9 mouse cellular contexts compared by ENCODE assay signal in the genomic region with DNA sequence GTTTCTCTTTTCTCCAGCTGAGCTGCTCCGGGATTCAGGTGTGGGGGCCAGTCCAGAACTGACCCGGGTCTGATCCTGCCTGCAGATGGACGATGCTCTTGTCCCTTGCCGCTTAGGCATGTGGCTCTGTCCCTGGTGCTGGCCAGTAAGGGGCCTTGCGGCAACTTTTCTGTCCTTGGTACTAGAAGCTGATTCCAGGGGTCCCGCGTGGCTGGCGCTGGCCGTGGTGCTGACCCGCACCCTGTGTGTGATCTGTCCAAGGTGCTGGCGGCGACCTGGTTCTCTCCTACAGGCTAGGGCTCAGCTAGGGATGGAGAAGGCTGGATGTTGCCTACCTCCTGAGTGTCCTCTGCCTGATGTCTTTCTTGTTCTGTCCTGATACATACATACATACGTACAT. TPM values are rescaled to one million over a fixed set of nuclear protein-coding genes. Genes with fewer than 3 reads are reported as not detected.
A peak's percentile ranks its signal among the peaks of the same experiment; 100 is the strongest.
DNase-seq lines count a peak whose midpoint lies in the region; ATAC-seq and TF ChIP-seq lines count a peak whose summit lies in the region.
"Had no signal": no experiment of that assay in that cellular context is flagged by ENCODE, and none has a peak within 500 bp of the region (broad histone marks: within the 10 kb centered on the region; RNA-seq: fewer than 3 reads in every experiment).

No protein-coding gene starts in this region.

- H3K4me3 ChIP-seq in heart, embryonic 12.5 days = no peak overlapping the region
- no peak overlapping the region for H3K4me3 ChIP-seq in MEL (ENCODE audit: control insufficient read depth in 1 of 2, insufficient read depth in 1 of 2, low read depth in 2 of 2, low read length in 2 of 2)
- H3K4me3 ChIP-seq in liver, postnatal 0 days (ENCODE audit: low read depth, low read length) = no peak overlapping the region
- H3K4me3 ChIP-seq: heart, embryonic 13.5 days had no signal

- H3K4me1 ChIP-seq in heart, embryonic 12.5 days (replicated peaks) = no peaks in the 10 kb centered on the region
- peaks cover 4 to 5% of the 10 kb centered on the region in 2 experiments for H3K4me1 ChIP-seq in MEL (ENCODE audit: control insufficient read depth in 1 of 2, insufficient read depth in 2 of 2, low read length in 2 of 2)
- no peaks in the 10 kb centered on the region for H3K4me1 ChIP-seq in liver, postnatal 0 days (ENCODE audit: insufficient read depth)
- H3K4me1 ChIP-seq: heart, embryonic 13.5 days had no signal

- no peaks in the 10 kb centered on the region for H3K27me3 ChIP-seq in heart, embryonic 12.5 days (replicated peaks)
- H3K27me3 ChIP-seq in MEL (ENCODE audit: control insufficient read depth in 1 of 2, insufficient read depth in 2 of 2, low read length in 2 of 2) = no peaks in the 10 kb centered on the region
- no peaks in the 10 kb centered on the region for H3K27me3 ChIP-seq in liver, postnatal 0 days (ENCODE audit: insufficient read depth, low read length)
- H3K27me3 ChIP-seq: heart, embryonic 13.5 days had no signal

- H3K9me3 ChIP-seq in heart, embryonic 12.5 days (replicated peaks) = no peaks in the 10 kb centered on the region
- H3K9me3 ChIP-seq in MEL (replicated peaks; ENCODE audit: insufficient read depth, low read length) = no peaks in the 10 kb centered on the region
- H3K9me3 ChIP-seq in liver, postnatal 0 days (ENCODE audit: low read length) = no peaks in the 10 kb centered on the region
- H3K9me3 ChIP-seq: heart, embryonic 13.5 days had no signal

- no peak for TF ChIP-seq EP300 in MEL (IDR thresholded peaks at IDR 0.05; ENCODE audit: low read depth in 1 of 2, low read length in 2 of 2)
- no peak for TF ChIP-seq EP300 in liver, postnatal 0 days (IDR thresholded peaks at IDR 0.05; ENCODE audit: low read depth)

- no peak for DNase-seq in heart, adult 9 months (ENCODE audit: low spot score in 2 of 2)
- peak; percentile 71 for DNase-seq in MEL (ENCODE audit: low read depth, low spot score)
- peak; percentile 82 for DNase-seq in forelimb bud, embryonic 11.5 days (ENCODE audit: low read depth, low spot score)
- peak; percentile 80 for DNase-seq in liver, postnatal 0 days
- DNase-seq in yolk sac, embryonic 10.5 days (ENCODE audit: low spot score) = peak; percentile 74
- DNase-seq in spleen, adult 18-20 months = no peak
- no peak for DNase-seq in urinary bladder, adult 18-20 months (ENCODE audit: low spot score in 2 of 2)

- H3K9ac ChIP-seq in heart, embryonic 12.5 days = no peak overlapping the region
- H3K9ac ChIP-seq in MEL (ENCODE audit: control insufficient read depth, low read depth, low read length, poor library complexity, severe bottlenecking) = no peak overlapping the region
- H3K9ac ChIP-seq in liver, postnatal 0 days (replicated peaks) = no peak overlapping the region
- H3K9ac ChIP-seq: heart, embryonic 13.5 days had no signal

- no peak overlapping the region for H3K27ac ChIP-seq in heart, embryonic 12.5 days (ENCODE audit: poor library complexity, severe bottlenecking)
- no peak overlapping the region for H3K27ac ChIP-seq in MEL (ENCODE audit: control insufficient read depth, low read depth, low read length)
- H3K27ac ChIP-seq in liver, postnatal 0 days (ENCODE audit: low read depth) = no peak overlapping the region
- H3K27ac ChIP-seq: heart, embryonic 13.5 days had no signal

- ATAC-seq in heart, embryonic 12.5 days (ENCODE audit: insufficient number of reproducible peaks, low FRiP score) = peak; percentile 49
- ATAC-seq in liver, postnatal 0 days = peak; percentile 43

- TF ChIP-seq CTCF in MEL (IDR thresholded peaks at IDR 0.05 in 2 of 3, conservative IDR thresholded peaks at IDR 0.05 in 1 of 3; ENCODE audit: control insufficient read depth in 1 of 3, insufficient read depth in 1 of 3, low read depth in 2 of 3, low read length in 3 of 3, poor library complexity in 1 of 3, severe bottlenecking in 1 of 3) = no peak
- no peak for TF ChIP-seq CTCF in liver, postnatal 0 days (IDR thresholded peaks at IDR 0.05; ENCODE audit: low read depth)

- no peak for TF ChIP-seq RAD21 in MEL (IDR thresholded peaks at IDR 0.05; ENCODE audit: low read depth, low read length)

- peaks cover 63% of the 10 kb centered on the region for H3K36me3 ChIP-seq in heart, embryonic 12.5 days
- H3K36me3 ChIP-seq in MEL (ENCODE audit: control insufficient read depth in 1 of 2, insufficient read depth in 2 of 2, low read length in 2 of 2) = peaks cover under 1 to 2% of the 10 kb centered on the region in 2 experiments; a peak in 2 of 4 replicates
- peaks cover 40% of the 10 kb centered on the region for H3K36me3 ChIP-seq in liver, postnatal 0 days (replicated peaks; ENCODE audit: insufficient read depth, low read length)

- H3K4me2 ChIP-seq in heart, embryonic 12.5 days = no peak overlapping the region
- no peak overlapping the region for H3K4me2 ChIP-seq in liver, postnatal 0 days (ENCODE audit: low read depth, low read length)
- H3K4me2 ChIP-seq: heart, embryonic 13.5 days had no signal

- no peaks in the 10 kb centered on the region for H3K79me2 ChIP-seq in MEL (ENCODE audit: control insufficient read depth, insufficient read depth, low read length, poor library complexity)

- WGBS in heart, embryonic 12.5 days = 15% methylated on average over 13 of the region's 13 CpGs
- WGBS in liver, postnatal 0 days (ENCODE audit: insufficient replicate concordance) = 29% methylated on average over 13 of the region's 13 CpGs

- TF ChIP-seq POLR2A in MEL (IDR thresholded peaks at IDR 0.05; ENCODE audit: control insufficient read depth in 1 of 2, insufficient read depth in 1 of 2, low read depth in 1 of 2, low read length in 2 of 2, poor library complexity in 1 of 2) = no peak

TF ChIP-seq in MEL, 35 proteins besides CTCF, POLR2A, EP300 and RAD21 (continues in another document):
- TF ChIP-seq GABPA (IDR thresholded peaks at IDR 0.05; ENCODE audit: low read depth, low read length) = no peak
- TF ChIP-seq USF2 (IDR thresholded peaks at IDR 0.05; ENCODE audit: borderline replicate concordance in 1 of 2, insufficient read depth in 1 of 2, low read depth in 1 of 2, low read length in 2 of 2) = no peak
- TF ChIP-seq BHLHE40 (IDR thresholded peaks at IDR 0.05; ENCODE audit: borderline replicate concordance, low read depth, low read length) = no peak
- peak; percentile 100 for TF ChIP-seq SIN3A (IDR thresholded peaks at IDR 0.05; ENCODE audit: low read length)
- TF ChIP-seq HCFC1 (IDR thresholded peaks at IDR 0.05; ENCODE audit: low read depth, low read length) = no peak
- no peak for TF ChIP-seq TAL1 (IDR thresholded peaks at IDR 0.05; ENCODE audit: low read length)
- TF ChIP-seq ZNF384 (IDR thresholded peaks at IDR 0.05; ENCODE audit: low read depth, low read length) = no peak
- no peak for TF ChIP-seq POLR2AphosphoS2 (IDR thresholded peaks at IDR 0.05; ENCODE audit: low read length)
- no peak for TF ChIP-seq ELF1 (IDR thresholded peaks at IDR 0.05; ENCODE audit: low read depth, low read length)
- TF ChIP-seq ZKSCAN1 (IDR thresholded peaks at IDR 0.05; ENCODE audit: low read depth, low read length) = no peak
- TF ChIP-seq E2F4 (IDR thresholded peaks at IDR 0.05; ENCODE audit: borderline replicate concordance, low read depth, low read length) = no peak
- no peak for TF ChIP-seq USF1 (IDR thresholded peaks at IDR 0.05; ENCODE audit: low read depth, low read length)
- TF ChIP-seq MXI1 (IDR thresholded peaks at IDR 0.05; ENCODE audit: low read depth, low read length) = peak; percentile 99
- TF ChIP-seq NRF1 (IDR thresholded peaks at IDR 0.05; ENCODE audit: insufficient read depth, low read depth, low read length, poor library complexity, severe bottlenecking) = no peak
- no peak for TF ChIP-seq CHD2 (IDR thresholded peaks at IDR 0.05; ENCODE audit: low read length)
- no peak for TF ChIP-seq MEF2A (IDR thresholded peaks at IDR 0.05; ENCODE audit: extremely low read depth, insufficient replicate concordance, low read depth, low read length, poor library complexity, severe bottlenecking)
- 0 out of 2 replicates have a peak, but pooled peaks have one; percentile 23 for TF ChIP-seq MAX (IDR thresholded peaks at IDR 0.05; ENCODE audit: low read length)

RNA-seq across cellular contexts. Expression of a gene that starts 3.8 kb away (rescaled TPM):
- polyA plus RNA-seq in heart, embryonic 12.5 days (2016; fragmentation: Nextera tagmentation; extraction: Ambion mirVana) = 0.13 and 0.19 TPM in 2 replicates
- 0.52 and 0.62 TPM in 2 replicates for total RNA-seq in MEL (2012; rRNA removed)
- 10 to 100 TPM in 1 of 2 experiments, 1 to 10 TPM in 1; 1.1 to 54.9 TPM for polyA plus RNA-seq in MEL (2012; ENCODE audit: insufficient read depth in 1 of 2, insufficient read length in 2 of 2, low read depth in 1 of 2, low replicate concordance in 2 of 2, missing spikeins in 1 of 2)
- 0.08 and 0.09 TPM in 2 replicates for polyA plus RNA-seq in liver, postnatal 0 days (2015; fragmentation: Nextera tagmentation; extraction: Ambion mirVana)

RNA-seq across cellular contexts. Expression of a gene that starts 9.9 kb away (rescaled TPM):
- 9.2 and 10.1 TPM in 2 replicates for polyA plus RNA-seq in heart, embryonic 12.5 days (2016; fragmentation: Nextera tagmentation; extraction: Ambion mirVana)
- 10.9 and 14.0 TPM in 2 replicates for total RNA-seq in MEL (2012; rRNA removed)
- polyA plus RNA-seq in MEL (2012; ENCODE audit: insufficient read depth in 1 of 2, insufficient read length in 2 of 2, low read depth in 1 of 2, low replicate concordance in 2 of 2, missing spikeins in 1 of 2) = 10 to 100 TPM in 1 of 2 experiments, not detected in 1; 22.6 TPM
- polyA plus RNA-seq in liver, postnatal 0 days (2015; fragmentation: Nextera tagmentation; extraction: Ambion mirVana) = 8.1 and 8.4 TPM in 2 replicates

RNA-seq across cellular contexts. Expression of a gene that starts 10.0 kb away (rescaled TPM):
- 37.8 and 38.3 TPM in 2 replicates for polyA plus RNA-seq in heart, embryonic 12.5 days (2016; fragmentation: Nextera tagmentation; extraction: Ambion mirVana)
- 78.9 and 82.5 TPM in 2 replicates for total RNA-seq in MEL (2012; rRNA removed)
- 10 to 100 TPM in 1 of 2 experiments, not detected in 1; 96.8 TPM for polyA plus RNA-seq in MEL (2012; ENCODE audit: insufficient read depth in 1 of 2, insufficient read length in 2 of 2, low read depth in 1 of 2, low replicate concordance in 2 of 2, missing spikeins in 1 of 2)
- polyA plus RNA-seq in liver, postnatal 0 days (2015; fragmentation: Nextera tagmentation; extraction: Ambion mirVana) = 14.9 and 17.4 TPM in 2 replicates

RNA-seq across cellular contexts. Expression of a gene that starts 12.1 kb away (rescaled TPM):
- 9.4 and 10.1 TPM in 2 replicates for polyA plus RNA-seq in heart, embryonic 12.5 days (2016; fragmentation: Nextera tagmentation; extraction: Ambion mirVana)
- total RNA-seq in MEL (2012; rRNA removed) = 43.4 and 56.8 TPM in 2 replicates
- 10 to 100 TPM in 1 of 2 experiments, not detected in 1; 60.3 TPM for polyA plus RNA-seq in MEL (2012; ENCODE audit: insufficient read depth in 1 of 2, insufficient read length in 2 of 2, low read depth in 1 of 2, low replicate concordance in 2 of 2, missing spikeins in 1 of 2)
- 5.1 and 5.7 TPM in 2 replicates for polyA plus RNA-seq in liver, postnatal 0 days (2015; fragmentation: Nextera tagmentation; extraction: Ambion mirVana)

RNA-seq across cellular contexts. Expression of a gene that starts 19.8 kb away (rescaled TPM):
- polyA plus RNA-seq in heart, embryonic 12.5 days (2016; fragmentation: Nextera tagmentation; extraction: Ambion mirVana) = 50.2 and 62.4 TPM in 2 replicates
- total RNA-seq in MEL (2012; rRNA removed) = not detected in 2 replicates
- under 1 TPM in 1 of 2 experiments, not detected in 1; 0.46 TPM for polyA plus RNA-seq in MEL (2012; ENCODE audit: insufficient read depth in 1 of 2, insufficient read length in 2 of 2, low read depth in 1 of 2, low replicate concordance in 2 of 2, missing spikeins in 1 of 2)
- polyA plus RNA-seq in liver, postnatal 0 days (2015; fragmentation: Nextera tagmentation; extraction: Ambion mirVana) = 13.7 and 14.4 TPM in 2 replicates

Comparison
In these comparisons a context has a peak if more than half of its experiments do, and no peak if none do; other contexts are left out.
1. DNase-seq: peak in MEL (single experiment), forelimb bud, embryonic 11.5 days (single experiment), liver, postnatal 0 days (single experiment) and yolk sac, embryonic 10.5 days (single experiment); none in heart, adult 9 months (0 of 2), spleen, adult 18-20 months (0 of 2) and urinary bladder, adult 18-20 months (0 of 2).